Mouse (Mus musculus) left cerebral cortex, adult 18-20 months (tissue): ENCODE measurements at regions not wholly inside any gene's neighbourhood (a gene's known extent, or its start where the extent isn't known, plus 50 kb on each side); places are given as distances from the start of the nearest gene placed in this dataset.

ENCODE experiments used
- DNase-seq, 2 experiments: peaks; one replicate each; pipeline ENCODE4 v3.0.0; 2021 to 2022; ENCODE audit warnings: low spot score in 2 of 2, mixed read lengths in 1 of 2

DNA sequence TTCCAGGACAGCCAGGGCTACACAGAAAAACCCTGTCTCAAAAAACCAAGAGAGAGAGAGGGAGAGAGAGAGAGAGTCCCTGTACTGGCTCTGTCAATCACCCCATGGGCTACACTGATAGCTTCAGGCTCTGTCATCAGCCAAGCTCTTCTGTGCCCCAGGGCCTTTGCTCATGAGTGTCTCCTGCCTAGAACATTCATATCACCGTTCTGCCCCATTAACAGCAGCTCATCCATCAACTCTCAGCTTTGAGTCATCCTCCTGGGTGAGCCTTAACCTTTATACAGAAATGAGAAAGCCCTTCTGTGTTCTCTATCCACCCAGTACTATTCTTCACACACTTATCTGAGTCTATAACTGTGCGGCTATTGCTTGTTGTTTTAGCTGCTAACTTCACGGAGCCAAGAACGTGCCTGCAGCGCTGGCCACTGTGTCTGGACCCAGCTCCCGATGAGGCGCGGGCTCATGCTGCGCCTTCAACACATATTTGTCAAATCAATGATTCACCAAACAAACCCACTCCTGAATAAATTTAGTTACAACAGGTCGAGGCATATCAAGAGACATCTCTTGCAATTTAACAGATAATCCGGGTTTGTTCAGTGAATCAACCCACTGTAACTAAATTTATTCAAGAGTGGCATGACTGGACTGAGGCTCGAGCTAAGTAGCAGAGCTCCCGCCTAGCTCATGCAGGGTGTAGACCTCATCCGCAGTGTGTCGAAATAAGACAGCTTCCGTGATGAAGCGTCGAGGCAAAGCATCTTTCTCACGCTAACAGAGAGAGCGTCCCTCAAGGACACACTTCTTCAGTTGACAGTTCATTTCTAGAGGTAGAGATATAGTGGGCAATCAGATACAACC is 152.1 kb downstream of the Katnal1 start:
- DNase-seq, result no peak

DNA sequence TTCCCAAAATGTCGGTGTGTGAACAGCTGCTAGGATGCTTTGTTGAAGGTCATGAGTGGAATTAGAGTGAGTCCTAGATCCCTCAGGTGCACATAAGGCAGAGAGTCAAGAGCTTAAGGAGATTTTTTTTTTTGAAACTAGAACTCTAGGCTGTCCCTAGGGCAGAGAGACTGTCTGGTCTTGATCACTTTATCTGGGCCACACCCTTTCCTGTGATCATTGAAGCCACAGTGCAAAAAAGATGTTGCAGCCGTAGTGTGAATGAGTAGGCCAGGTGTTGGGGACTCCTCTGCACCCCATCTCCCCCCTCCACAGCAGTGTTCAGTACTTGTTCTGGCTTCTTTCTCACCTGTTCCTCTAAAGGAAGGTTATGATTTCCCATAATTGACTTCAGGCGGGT is 153.9 kb downstream of the Katnal1 start:
- DNase-seq, result no peak

DNA sequence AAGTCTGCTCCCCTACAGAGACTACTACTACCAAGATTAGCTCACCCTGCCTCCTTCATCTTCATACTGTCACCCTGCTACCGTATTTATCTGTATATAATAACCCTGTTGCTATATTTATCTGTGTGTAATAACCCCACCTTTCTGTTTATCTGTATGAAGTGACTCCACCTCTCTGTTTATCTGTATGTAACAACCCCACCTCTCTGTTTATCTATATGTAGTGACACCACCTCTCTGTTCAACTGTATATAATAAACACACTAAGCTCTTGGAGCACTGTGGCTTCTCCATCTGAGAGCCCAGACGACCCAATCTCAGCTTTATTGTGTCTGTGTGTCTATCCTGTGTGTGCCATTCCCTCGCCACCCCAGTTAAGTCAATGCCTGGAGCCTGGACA is 154.7 kb downstream of the Katnal1 start:
- no peak for DNase-seq

DNA sequence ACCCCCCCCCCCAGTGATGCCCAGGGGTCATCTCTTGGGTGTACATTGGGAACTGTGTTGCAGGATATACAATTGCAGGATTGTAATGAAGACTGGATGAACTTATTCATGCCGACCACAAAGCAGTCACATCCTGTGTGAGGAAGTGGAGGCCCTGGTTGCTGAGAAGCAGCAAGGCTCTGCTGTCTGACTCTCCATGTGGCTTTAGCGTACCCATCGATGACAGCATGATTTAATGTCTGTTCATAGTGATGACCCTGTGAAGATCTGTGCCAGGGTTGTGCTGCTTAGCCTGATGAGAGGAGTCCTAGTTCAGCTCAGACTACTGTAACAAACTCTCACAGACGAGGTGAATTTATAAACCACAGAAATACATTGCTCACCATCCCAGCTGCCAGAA is 159.7 kb downstream of the Katnal1 start:
- DNase-seq, result no peak

DNA sequence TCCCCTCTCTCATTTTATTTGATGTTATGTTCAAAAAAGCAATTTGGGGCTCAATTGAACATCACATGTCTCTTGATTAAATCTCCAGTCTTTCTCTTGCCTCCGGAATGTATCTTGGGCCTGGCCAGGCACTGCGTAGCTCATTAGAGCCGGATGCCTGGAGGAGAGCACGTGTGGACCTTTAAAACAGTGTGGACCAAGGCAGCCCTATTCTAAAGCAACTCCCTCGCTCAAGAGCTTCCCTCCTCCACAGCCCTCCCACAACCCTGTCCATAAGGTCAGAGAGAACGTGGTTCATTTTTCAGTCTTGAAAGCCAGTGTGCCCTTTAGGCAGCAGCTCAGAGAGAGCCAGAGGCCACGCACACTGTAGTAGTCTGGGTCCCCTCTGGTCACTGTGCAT is 160.8 kb downstream of the Katnal1 start:
- DNase-seq, result no peak

DNA sequence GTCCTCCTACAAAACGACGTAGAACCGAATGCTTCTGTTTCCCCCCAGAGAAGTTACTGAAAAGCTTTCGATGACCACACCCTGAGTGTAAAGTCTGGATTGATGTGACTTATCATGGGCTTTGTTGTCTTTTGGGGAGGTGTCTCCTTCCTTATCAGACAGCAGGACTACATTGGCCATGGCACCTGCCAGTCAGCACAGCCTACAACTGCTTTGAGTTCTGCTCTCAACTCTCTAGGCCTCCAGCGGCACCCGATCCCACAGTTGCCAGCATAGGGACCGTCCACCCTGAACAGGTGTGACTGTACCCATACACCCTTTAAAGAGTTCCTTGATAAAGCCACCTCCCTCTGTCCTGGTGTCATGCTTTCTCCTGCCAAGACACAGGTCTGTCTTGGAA is 163.1 kb downstream of the Katnal1 start:
- no peak for DNase-seq

DNA sequence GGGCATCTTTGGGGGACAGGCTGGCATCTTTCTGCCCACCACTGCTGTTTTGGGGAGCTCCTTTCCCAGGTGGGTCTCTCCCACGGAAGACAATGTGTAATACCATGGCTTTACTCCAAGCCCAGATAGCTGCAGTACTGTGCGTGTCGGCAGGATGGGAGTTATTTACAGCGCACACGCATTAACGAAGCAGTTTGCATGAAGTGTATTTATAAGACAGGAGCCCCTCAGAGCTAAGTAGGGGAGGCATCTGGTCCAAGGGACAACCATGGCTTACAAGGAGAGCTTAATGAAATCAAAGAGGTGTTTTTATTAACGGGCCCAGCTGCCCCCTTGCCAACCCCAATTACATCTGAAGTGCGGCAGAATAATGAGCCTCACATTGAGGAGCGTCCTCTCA is 169.0 kb downstream of the Katnal1 start:
- no peak for DNase-seq

DNA sequence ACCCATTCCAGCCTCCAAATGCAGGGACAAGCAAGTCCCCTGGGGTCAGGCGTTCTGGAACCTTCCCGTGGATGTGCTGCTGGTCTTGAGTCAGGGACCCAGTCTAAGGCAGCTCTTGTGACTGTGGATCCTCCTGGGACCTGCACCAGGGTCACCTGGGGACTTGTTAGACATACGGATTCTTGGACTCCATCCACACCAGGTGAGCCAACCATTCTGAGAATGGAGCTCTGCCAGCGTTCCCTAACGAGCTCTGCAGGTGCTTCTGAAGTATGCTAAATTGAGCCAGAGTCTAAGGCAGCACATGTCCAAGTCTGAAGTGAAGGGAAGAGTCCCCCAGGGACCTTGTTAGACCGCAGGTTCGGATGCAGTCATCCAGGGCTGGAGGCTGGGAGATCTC is 170.3 kb downstream of the Katnal1 start:
- no peak for DNase-seq

DNA sequence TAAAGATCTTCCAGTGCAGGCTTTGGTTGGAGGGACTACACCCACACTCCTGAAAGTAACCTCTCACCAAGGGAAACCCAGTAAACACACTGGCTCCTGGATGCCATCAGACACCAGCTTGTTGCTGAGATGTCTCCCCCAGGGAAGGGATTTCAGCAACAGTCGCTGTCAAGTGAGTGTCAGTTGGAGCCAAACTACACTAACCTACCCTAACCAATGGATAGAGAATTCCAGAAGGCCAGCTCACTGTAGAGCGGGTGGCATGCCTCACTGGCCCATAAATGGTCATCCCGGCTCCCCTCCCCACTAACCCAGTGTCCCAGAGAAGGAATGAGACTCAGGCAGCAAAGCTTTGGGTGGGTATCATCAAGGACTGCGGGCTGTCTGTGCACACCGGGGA is 171.4 kb downstream of the Katnal1 start:
- DNase-seq, result no peak

DNA sequence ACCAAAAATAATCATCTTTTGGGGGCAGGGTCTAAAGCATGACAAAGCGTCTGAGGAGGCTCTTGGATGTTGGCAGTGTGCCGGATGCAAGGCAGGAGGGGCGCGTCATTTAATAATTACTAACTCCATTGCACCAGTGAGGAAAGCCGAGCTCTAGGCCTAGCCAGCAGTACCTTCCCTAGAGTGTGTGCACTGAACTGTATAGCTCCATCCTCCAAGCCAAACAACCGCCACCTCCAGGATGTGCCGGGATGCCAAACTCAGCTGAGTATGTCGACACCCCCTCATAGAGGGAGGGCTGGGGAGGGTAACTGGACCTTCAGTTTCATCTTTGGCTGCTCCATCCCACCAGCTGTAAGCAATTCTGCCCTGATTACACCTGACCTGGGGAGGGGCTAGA is 171.9 kb downstream of the Katnal1 start:
- no peak for DNase-seq

DNA sequence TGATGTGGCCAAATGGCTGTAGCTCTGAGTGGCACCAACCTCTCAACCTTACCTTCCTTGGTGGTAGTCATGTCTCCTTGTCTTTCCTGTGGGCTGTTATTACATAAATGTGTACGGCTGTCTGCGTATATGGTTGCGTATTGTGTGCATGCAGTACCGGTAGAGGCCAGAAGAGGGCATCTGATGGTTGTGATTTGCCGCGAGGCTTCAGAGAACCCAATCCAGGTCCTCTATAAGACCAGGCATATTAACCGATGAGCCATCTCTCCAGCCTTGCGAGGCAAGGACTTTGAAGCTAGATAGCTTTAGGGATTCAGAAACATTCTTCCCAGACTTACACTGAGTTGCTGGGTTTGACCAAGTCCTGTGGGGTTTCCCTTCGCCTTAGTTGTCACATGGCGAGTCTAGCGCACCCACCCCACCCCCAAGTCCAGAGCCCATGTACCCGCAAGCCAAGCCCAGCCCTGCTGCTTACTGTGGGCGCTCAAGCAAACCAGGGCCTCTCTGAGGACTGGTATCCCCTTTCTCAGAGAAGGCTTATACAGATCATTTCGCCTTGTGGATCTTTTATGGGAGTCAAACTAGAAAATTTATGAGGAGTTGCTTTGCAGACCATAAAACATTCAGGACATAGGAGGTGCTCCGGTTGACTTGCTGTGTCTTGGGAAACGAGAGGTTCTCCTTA is 172.7 kb downstream of the Katnal1 start:
- no peak for DNase-seq

DNA sequence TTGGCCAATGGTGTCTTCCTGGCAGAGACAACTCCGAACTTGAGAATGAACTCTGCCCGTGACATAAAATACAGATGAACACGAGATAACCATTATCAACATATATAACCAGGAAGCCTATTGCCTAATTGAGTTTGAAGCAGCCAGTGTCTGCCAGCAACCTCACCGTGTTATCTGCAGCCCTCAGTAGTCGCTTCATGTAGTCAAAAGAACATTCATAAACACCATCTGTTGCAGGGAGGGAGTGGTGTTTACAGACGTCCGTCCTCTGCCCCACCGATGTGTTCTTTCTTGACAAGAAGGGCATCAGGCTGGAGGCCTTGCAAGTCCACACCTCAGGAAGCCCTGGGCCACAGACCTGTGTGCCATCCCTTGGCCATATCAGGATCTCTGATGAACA is 173.3 kb downstream of the Katnal1 start:
- DNase-seq, result no peak

DNA sequence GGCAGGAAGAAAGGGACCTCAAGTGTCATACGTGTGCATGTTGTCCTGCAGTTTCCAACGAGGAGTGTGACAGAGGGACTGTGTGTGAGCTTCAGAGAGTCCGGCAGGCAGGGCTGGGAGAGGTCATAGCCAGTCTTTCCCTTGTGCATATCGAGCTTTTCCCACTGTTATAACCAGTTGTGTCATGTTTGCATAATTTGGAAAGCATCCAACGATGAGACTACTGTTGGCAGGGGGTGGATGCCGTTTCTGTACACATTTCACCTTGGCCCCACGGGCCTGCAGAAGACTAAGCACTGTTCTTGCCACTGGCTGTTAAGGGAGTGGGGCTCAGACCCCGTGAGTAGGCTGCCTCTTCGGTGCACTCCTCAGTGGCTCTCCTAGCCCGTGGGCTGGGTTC is 174.2 kb downstream of the Katnal1 start:
- DNase-seq, result no peak

DNA sequence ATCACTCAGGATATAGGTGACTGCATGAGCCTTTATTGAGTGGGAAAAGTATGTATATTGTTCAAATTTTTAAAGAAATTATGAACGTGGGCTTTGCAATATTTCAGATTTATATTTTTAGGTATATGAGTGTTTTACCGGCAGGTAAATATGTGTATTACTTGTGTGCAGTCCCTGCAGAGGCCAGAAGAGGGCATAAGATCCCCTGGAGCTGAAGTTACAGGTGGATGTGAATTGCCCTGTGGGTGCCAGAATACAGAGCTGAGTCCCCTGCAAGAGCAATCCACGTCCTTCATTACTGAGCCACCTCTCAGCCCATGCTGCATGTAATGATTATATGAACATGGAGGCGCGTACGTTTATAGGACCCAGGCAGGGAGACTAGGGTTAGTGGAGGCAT is 174.8 kb downstream of the Katnal1 start:
- DNase-seq, result no peak

DNA sequence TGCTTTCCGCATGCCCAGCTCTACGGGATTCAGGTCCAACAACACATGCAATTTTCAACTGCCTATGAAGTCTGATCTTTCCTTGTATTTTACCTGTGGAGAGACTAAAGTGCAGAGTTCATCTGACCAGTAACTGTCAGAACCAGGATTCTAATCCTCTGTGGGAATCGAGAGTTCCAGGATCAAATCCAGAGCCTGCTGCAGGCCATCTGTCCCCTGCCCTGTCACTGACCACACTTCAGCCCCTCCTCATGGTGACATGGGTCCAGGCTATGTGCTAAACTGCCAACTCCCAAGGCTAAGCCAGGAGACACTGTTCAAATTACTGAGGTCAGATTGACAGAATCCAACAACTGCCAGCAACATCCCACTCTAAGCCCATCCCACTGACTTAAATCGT is 175.7 kb downstream of the Katnal1 start:
- DNase-seq, result no peak

DNA sequence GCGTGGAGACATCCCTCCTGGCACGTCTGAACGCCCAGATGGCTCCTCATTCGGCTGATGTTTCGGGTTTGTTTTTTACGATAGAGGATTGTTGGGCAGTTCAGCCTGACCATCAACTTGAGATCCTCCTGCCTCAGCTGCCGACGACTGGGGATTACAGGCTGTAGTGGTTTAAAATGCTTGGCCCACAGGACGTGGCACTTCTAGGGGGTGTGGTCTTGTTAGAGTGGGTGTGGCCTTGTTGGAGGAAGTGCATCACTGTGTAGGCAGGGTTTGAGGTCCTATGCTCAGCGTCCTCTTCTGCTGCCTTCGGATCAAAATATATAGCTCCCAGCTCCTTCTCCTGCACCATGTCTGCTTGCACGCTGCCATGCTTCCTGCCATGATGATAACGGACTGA is 177.1 kb downstream of the Katnal1 start:
- DNase-seq, result no peak

DNA sequence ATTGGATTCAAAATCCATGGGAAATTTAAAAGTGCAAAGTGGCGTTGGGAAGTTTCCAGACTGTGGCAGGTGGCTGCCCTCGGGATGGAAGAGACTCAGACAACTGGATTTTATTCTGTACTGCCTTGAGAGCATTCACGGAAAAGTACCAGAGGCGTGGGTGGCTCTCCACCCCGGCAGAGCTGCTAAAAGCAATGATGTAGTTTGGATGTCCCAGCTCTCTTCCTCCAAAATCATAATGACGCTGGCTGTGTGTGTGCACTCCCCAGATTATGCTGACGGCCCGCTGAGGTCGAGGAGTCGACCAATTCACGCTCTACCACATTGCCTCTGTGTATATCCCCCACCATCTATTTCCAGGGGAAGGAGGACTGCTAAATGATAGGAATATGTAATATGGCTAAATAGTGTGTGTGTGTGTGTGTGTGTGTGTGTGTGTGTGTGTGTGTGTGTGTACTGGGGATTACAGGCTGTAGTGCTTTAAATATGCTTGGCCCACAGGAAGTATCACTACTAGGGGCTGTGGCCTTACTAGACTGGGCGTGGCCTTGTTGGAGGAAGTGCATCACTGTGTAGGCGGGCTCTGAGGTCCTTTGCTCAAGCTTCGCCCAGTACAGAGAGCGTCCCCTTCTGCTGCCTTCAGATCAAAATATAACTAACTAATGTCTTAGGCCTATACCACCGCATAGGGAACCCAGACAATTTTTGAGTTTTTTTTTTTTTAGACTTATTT is 179.0 kb downstream of the Katnal1 start:
- peak; percentile 71 to 80 for DNase-seq

DNA sequence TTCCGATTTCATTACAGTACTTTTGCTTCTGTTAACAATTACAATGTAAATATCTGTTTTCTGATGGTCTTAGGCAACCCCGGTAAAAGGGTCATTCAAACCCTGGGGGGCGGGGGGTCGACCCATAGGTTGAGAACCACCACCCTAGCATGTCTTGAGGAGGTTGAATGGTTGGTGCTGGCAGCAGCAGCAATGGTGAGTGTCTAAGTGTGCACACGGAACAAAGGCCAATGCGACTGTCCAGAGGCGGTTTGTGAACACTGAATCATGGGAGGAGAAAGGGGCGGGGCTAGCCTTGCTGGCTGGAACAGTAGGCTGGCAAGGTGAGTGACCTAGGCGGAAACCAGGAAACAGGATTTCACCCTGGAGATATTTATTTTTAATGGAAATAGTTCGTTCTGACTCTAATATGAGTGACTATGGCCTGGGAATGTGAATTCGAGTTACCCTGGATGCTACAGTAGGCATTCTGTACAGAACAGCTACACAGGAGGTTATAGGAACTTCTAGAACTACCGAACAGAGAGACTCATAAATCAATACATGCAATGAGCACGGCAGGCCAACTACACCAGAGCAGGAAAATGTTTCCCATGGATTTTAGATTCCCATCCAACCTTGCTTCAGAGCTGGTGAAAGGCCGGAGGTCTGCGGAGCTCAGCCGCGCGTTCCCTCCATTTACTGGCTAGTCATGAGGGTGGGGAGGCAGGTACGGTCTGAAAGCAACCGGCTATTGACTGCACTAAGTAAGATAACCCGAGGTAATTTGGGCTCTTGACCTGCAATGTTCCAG is 181.0 kb downstream of the Katnal1 start:
- no peak for DNase-seq

DNA sequence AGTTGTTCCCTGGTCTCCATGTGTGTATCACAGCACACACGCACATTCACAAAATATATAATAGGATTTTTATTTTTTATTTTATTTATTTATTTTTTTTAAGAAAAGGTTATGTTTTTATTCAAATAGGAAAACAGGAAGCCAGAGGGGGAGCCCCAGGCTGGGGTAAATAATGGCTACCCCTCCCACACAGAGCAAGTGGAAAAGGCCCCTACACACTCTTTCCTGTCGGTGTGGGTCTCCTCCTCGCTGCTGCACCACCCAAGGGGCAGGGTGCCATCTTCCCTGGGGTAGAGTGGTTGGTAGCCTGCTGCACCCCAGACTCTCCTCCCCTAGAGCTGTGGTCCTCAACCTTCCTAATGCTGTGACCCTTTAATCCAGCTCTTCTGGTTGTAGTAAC is 181.6 kb downstream of the Katnal1 start:
- no peak for DNase-seq

DNA sequence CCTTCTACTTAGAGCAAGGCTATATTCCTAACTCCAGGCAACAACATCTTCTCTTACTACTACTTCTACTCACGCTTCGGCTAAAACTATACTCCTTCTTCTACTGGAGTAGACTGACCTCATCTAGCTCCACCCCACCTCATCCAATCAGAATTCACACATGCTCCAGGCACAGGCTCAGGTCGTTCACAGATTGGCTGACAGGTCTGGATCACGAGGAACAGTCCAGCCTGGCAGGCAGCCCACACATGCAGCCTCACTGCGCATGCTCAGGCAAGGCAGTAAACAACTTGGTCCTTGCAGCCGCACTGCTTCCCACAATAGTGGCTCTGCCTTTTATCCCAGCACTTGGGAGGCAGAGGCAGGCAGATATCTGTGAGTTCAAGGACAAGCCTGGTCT is 182.4 kb downstream of the Katnal1 start:
- DNase-seq, result peak; percentile 14 to 36

DNA sequence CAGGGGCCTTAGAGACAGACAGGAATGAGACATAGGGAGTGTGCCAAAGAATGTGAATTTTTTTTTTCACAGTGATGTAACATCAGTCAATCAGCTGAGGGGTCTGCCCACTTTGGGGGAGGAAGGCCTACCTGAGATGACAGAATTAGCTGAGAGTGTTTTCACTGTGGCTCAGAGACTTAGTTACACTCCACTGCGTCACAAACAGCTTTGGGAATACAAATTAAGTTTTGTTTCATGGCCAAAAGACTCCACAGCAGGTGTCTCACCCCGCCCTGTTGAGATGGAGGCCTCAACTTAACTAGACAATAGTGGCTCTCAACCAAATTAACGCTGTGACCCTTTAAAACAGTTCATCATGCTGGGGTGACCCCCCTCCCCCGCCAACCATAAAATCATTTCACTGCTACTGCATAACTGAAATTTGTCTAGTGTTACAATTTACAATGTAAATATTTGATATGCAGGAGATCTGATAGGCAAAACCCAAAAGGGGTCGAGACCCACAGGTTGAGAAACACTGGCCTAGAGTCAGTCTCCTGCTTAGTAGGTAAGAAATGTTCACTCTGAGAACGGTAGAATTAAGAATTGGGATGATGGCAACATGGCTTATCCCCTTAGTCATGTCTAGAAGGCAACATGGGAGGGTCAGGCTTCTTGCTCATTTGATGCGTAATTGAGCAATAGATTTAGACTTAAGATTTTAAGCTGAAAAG is 184.3 kb downstream of the Katnal1 start:
- DNase-seq, result no peak
